In the genomic region with DNA sequence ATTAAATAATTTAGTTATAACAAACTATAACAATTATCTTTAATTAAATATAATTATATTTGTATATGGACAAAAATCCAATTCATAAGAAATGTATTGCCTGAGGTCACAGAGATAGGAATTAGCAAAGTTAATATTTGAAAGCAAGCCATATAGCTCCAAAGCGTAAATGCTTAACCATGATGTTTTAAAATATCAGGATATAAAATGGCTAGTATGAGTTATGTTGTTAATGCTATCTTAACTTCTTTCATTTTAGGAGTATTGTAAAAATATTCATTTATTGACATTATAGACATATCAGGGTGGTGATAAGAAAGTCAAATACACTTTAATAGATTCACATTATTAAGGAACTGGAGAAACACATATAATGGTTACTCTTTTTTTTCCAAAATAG, we compare ENCODE assay signal across 34 mouse cellular contexts. TPM values are rescaled to one million over a fixed set of nuclear protein-coding genes. Genes with fewer than 3 reads are reported as not detected.
"Had no signal": no experiment of that assay in that cellular context is flagged by ENCODE, and none has a peak within 500 bp of the region (broad histone marks: within the 10 kb centered on the region; RNA-seq: fewer than 3 reads in every experiment).

No protein-coding gene starts in this region.

- H3K4me1 ChIP-seq: embryonic facial prominence, embryonic 10.5 days; embryonic facial prominence, embryonic 12.5 days; embryonic facial prominence, embryonic 13.5 days; embryonic facial prominence, embryonic 15.5 days; forebrain, embryonic 10.5 days; forebrain, embryonic 12.5 days; forebrain, embryonic 13.5 days; forebrain, embryonic 15.5 days had no signal

- DNase-seq: cerebellum, adult 2 months; cerebellum, adult 8-10 months; cerebellum, adult 9-10 months; cerebellum, adult 9-11 months; cerebellum, postnatal 10 days; cerebellum, postnatal 14 days; cerebellum, postnatal 25 days; cerebellum, postnatal 36 days; embryo, embryonic 11 days; forebrain, postnatal 0 days; gastrocnemius, adult 2 months; gastrocnemius, postnatal 10 days; gastrocnemius, postnatal 14 days; gastrocnemius, postnatal 25 days; gastrocnemius, postnatal 36 days; heart, adult 11 months; heart, adult 18-20 months; heart, adult 2 months had no signal

- H3K27ac ChIP-seq: embryonic facial prominence, embryonic 10.5 days; embryonic facial prominence, embryonic 12.5 days; embryonic facial prominence, embryonic 13.5 days; embryonic facial prominence, embryonic 15.5 days; forebrain, embryonic 10.5 days; forebrain, embryonic 12.5 days; forebrain, embryonic 13.5 days; forebrain, embryonic 15.5 days; gastrocnemius, adult 2 months; heart, adult 2 months had no signal

- H3K4me2 ChIP-seq: embryonic facial prominence, embryonic 12.5 days; embryonic facial prominence, embryonic 13.5 days; embryonic facial prominence, embryonic 15.5 days; forebrain, embryonic 12.5 days; forebrain, embryonic 13.5 days; forebrain, embryonic 15.5 days had no signal

- H3K27me3 ChIP-seq: embryonic facial prominence, embryonic 12.5 days; embryonic facial prominence, embryonic 13.5 days; embryonic facial prominence, embryonic 15.5 days; forebrain, embryonic 12.5 days; forebrain, embryonic 13.5 days; forebrain, embryonic 15.5 days had no signal

- H3K9ac ChIP-seq: embryonic facial prominence, embryonic 12.5 days; embryonic facial prominence, embryonic 13.5 days; embryonic facial prominence, embryonic 15.5 days; forebrain, embryonic 12.5 days; forebrain, embryonic 13.5 days; forebrain, embryonic 15.5 days; forebrain, postnatal 0 days had no signal

- H3K9me3 ChIP-seq: embryonic facial prominence, embryonic 10.5 days; embryonic facial prominence, embryonic 12.5 days; embryonic facial prominence, embryonic 13.5 days; embryonic facial prominence, embryonic 15.5 days; forebrain, embryonic 10.5 days; forebrain, embryonic 12.5 days; forebrain, embryonic 13.5 days; forebrain, embryonic 15.5 days had no signal

- H3K4me3 ChIP-seq: embryonic facial prominence, embryonic 10.5 days; embryonic facial prominence, embryonic 12.5 days; embryonic facial prominence, embryonic 13.5 days; embryonic facial prominence, embryonic 15.5 days; erythroblast, embryonic 14.5 days; forebrain, embryonic 10.5 days; forebrain, embryonic 12.5 days; forebrain, embryonic 13.5 days; forebrain, embryonic 15.5 days; gastrocnemius, adult 2 months; heart, adult 2 months had no signal

- H3K36me3 ChIP-seq: embryonic facial prominence, embryonic 10.5 days; embryonic facial prominence, embryonic 12.5 days; embryonic facial prominence, embryonic 13.5 days; embryonic facial prominence, embryonic 15.5 days; forebrain, embryonic 10.5 days; forebrain, embryonic 12.5 days; forebrain, embryonic 15.5 days had no signal

- ATAC-seq: forebrain, embryonic 13.5 days; forebrain, embryonic 14.5 days; forebrain, embryonic 15.5 days; forebrain, embryonic 16.5 days; forebrain, postnatal 0 days had no signal

RNA-seq across cellular contexts. Expression of a gene that starts 10.0 kb away (rescaled TPM):
- polyA plus RNA-seq: cortical plate, adult 2 months; embryonic facial prominence, embryonic 10.5 days; embryonic facial prominence, embryonic 11.5 days; embryonic facial prominence, embryonic 15.5 days; erythroblast, embryonic 14.5 days; forebrain, embryonic 10.5 days; forebrain, embryonic 11.5 days; forebrain, embryonic 12.5 days; forebrain, embryonic 13.5 days; forebrain, embryonic 14.5 days; forebrain, embryonic 15.5 days; forebrain, embryonic 16.5 days; forebrain, postnatal 0 days; frontal cortex, adult 2 months; gonadal fat pad, adult 2 months had no signal

RNA-seq across cellular contexts. Expression of a gene that starts 52.8 kb away (rescaled TPM):
- polyA plus RNA-seq: embryonic facial prominence, embryonic 10.5 days; embryonic facial prominence, embryonic 11.5 days; erythroblast, embryonic 14.5 days; forebrain, embryonic 10.5 days; forebrain, embryonic 11.5 days; forebrain, embryonic 12.5 days; forebrain, embryonic 13.5 days; forebrain, embryonic 14.5 days; forebrain, embryonic 15.5 days; forebrain, embryonic 16.5 days; forebrain, postnatal 0 days; gonadal fat pad, adult 2 months had no signal
